Mouse (Mus musculus): ENCODE data around the gene Olfr164.

The Olfr164 gene

DNA sequence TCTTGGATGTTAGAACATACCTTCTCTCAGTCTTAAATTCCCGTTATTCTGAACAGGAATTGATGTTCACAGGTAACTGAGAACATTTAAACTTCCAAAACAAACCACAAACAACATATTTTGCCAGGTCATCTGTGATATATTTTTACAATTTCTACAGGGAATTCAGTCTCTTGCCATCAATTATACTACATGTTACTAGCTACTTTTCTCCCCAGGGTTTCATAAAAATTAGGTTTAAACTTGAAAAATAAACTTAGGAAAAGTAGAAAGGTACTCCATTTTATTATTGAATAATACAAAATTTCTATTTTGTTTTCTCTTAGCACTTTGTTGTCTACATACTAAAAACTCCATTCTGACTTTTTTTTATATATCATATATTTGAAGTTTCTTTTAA is at the start of gene Olfr164:
Olfr164 (minus strand) TSS at position 101 of the 400 bp plus-strand sequence.
- no peak for DNase-seq (ENCODE audit: low spot score)

DNA sequence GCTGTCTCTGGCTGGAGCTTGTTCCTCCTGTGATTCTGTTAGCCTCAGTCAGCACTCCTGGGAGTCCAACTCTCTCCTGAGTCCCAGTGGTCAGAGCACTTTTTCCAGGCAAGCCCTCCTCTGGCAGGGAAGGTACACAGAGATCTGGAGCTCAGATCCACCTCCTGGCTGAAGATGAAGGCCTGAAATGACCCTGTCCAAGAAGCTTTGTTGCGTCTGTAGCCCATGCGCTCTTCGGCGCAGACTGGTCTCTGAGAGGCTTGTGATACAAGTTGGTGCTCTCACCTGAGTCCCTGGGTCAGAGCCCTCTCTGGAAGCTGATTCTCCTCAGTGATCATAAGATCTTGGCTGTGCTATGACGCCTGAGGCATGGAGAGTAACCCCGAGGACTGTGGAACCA is 35.2 kb upstream of the Olfr164 start:
- no peak for DNase-seq (ENCODE audit: low spot score)

DNA sequence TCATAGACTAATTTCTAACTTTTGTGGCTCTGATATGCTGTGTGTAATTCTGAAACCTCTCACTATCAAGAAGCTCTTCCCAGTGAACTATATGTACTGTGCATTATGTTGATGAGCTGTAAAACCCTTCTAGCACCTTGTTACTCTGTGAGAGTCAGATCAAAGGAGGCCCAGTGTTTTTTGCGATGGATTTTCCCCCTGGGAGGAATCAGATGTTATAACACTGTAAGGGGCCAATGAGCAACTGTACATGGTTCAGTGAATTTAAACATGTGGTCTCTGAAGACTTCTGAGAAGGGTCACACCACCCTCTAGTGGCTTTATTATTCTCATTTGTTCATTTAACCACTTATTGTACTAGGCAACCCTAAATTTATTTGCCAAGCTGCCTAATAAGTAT is 50.6 kb downstream of the Olfr164 start:
- no peak for DNase-seq (ENCODE audit: low spot score)

DNA sequence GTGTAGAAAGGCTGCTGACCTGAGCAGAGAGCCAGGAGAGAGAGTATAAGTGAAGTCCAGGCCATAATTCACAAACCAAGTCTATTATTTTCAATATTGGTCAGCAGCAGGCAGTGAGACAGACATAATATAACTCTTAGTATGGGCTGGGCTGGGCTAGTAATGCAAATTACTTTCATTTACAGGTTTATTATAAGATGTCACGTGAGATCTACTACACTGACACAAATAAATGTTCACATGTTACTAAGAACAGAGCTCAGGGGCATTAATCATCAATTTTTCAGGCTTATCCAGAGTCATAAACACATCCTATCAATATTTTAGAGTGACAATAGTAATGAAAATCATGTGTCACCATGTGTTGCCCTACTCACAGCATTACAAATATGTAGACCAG is 53.1 kb downstream of the Olfr164 start:
- no peak for DNase-seq (ENCODE audit: low spot score)

DNA sequence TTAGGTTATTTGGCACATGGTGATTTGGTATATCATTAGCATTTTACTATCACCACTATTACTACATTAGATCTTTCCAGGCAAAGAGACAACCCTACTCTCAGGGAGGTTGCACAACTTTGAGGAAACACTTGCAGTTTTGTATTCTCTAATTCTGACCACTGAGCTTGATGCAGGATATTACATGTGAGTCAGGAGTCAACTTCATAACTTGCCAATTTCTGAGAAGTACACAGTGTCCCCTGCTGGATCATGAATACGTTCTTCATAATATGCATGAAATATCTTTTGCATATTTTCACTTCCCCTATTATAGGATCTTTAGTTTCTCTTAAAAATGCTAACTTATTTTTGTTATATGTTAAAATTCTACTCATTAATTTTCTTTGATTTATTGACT is 68.0 kb downstream of the Olfr164 start:
- DNase-seq (ENCODE audit: low spot score), result no peak

DNA sequence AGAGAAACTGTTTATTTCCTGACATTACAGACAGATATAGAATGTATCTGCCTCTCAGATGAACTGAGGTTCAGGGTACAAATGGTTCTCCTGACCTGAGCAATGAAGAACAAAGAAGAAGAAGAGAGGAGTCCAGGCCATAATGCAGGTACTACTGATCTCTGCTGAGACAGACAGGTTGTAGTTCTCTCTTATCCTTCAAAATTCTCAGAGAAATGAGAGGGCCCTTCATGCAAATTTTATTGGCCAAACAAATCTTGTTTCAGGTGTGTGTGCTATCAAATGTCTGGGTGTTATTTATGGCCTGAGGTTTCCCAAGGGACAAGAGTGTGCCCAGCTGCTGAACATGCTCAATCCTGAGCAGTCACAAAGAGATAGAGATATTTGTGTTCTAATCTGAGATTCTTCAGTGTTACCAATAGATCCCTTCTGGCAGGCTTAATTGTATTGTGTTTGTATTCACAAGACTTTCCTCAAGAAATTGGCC is 72.3 kb downstream of the Olfr164 start:
- DNase-seq (ENCODE audit: low spot score), result no peak

DNA sequence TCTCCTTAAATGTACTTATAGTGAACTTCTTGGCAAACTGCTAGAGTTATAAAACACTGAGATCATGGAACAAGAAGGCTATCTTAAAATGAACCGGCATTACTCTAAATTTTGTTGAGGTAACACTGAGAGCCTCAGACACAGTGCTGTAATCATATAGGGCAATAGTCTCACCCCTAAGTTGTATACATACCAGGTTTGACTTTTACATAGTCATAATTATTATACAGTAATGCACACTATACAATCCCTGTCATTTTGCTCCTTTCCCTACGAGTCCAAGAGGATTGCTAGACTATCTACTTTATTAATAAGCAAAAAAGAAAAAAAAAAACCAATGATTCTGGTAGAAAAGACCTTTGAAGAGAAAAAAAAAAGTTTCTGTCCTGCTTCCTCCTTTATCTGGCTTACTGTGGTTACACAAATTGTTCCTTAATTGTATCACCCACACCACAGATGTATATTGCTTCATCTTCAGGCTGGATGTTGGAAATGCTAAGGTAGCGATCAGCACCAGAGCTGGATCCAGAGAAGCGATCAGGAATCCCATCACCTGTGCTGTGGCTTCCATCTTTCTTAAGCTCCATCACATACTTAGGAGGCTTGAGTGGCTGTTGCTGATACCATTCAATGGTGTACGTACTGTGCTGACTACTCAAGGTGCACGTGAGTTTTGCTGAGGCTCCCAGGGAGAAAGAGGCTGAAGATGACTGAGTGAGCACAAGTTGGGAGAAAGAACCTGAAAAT is 72.9 kb downstream of the Olfr164 start:
- DNase-seq (ENCODE audit: low spot score), result no peak

DNA sequence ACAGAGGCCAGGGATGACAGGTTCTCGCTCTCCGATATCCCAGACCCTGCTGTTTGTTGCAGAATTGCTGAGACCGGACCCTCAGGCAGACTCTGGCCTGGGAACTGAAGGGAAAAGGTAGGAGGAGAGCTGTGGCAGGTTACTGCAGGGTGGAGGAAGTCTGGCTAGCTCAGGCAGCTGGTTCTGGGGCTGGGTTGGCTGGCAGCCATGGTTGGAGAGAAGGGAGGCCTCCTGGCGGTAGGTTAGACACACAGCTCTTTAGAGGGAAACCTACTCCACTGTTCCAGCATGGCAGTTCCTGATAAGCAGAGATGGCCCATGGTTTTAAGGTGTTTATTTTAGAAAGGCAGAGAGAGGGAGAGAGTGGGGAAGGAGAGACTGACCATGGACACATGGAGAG is 77.1 kb downstream of the Olfr164 start:
- DNase-seq (ENCODE audit: low spot score), result no peak

Data from c-Kit-positive CD71-positive TER-119-positive erythroid progenitor cells, embryonic 14.5 days (primary cell).